Mouse (Mus musculus) neural tube, embryonic 15.5 days (tissue): ENCODE results near the gene Ppp1r13l. TPM values are rescaled to one million over a fixed set of nuclear protein-coding genes. Genes with fewer than 3 reads are reported as not detected.

Experiments
- ATAC-seq: fragments of 200-750 bp; cut with Nextera tagmentation; 2 replicates; pipeline ENCODE4 v1.8.0; 2017; ENCODE audit warnings: mild to moderate bottlenecking, moderate TSS enrichment, moderate library complexity; ENCODE audit not compliant: low FRiP score
- H3K27ac ChIP-seq: fragments of 300-500 bp; sonication (generic); replicated peaks from 2 replicates; pipeline ENCODE4 v1.5.1; 2015; ENCODE audit warnings: mild to moderate bottlenecking, inconsistent platforms
- H3K27me3 ChIP-seq: fragments of 300-500 bp; sonication (generic); replicated peaks from 2 replicates; pipeline ENCODE4 v1.6.1; 2015; ENCODE audit warnings: inconsistent platforms
- H3K36me3 ChIP-seq: fragments of 300-500 bp; sonication (generic); 2 replicates; pipeline ENCODE4 v1.6.1; 2015; ENCODE audit warnings: inconsistent platforms
- H3K4me1 ChIP-seq: fragments of 300-500 bp; sonication (generic); 2 replicates; pipeline ENCODE4 v1.6.1; 2015; ENCODE audit warnings: inconsistent platforms
- H3K4me2 ChIP-seq: fragments of 300-500 bp; sonication (generic); 2 replicates; pipeline ENCODE4 v1.6.1; 2015; ENCODE audit warnings: inconsistent platforms, mild to moderate bottlenecking, moderate library complexity
- H3K4me3 ChIP-seq: fragments of 300-500 bp; sonication (generic); replicated peaks from 2 replicates; pipeline ENCODE4 v1.5.1; 2015; ENCODE audit warnings: mild to moderate bottlenecking, inconsistent platforms
- H3K9ac ChIP-seq: fragments of 300-500 bp; sonication (generic); replicated peaks from 2 replicates; pipeline ENCODE4 v1.6.1; 2015; ENCODE audit warnings: mild to moderate bottlenecking, inconsistent platforms
- H3K9me3 ChIP-seq: fragments of 300-500 bp; sonication (generic); replicated peaks from 2 replicates; pipeline ENCODE4 v1.6.1; 2016; ENCODE audit warnings: inconsistent platforms
- WGBS: fragments of 180-500 bp; shearing (Covaris S2); methylation state at CpG from one replicate; pipeline ENCODE4 v1.1.7; 2015; ENCODE audit warnings: mixed read lengths; 5-methylcytosine and 5-hydroxymethylcytosine counted together
- microRNA counts: library from miRNA; unstranded; fragments of <30 nt; microRNA quantifications from one replicate; lab custom pipeline; 2016
- microRNA-seq: library from miRNA; unstranded; fragments of <30 nt; microRNA quantifications from one replicate; pipeline ENCODE4, GENCODE M21; 2017
- polyA plus RNA-seq: library from polyadenylated mRNA; unstranded; fragments of >200 nt; fragmentation: Nextera tagmentation; extraction: Ambion mirVana; gene quantifications from 2 replicates; pipeline ENCODE4 v1.2.1, GENCODE M21; 2015

Gene Ppp1r13l
- polyA plus RNA-seq, 1 experiment from 2014 or later, result 1.9 TPM

DNA sequence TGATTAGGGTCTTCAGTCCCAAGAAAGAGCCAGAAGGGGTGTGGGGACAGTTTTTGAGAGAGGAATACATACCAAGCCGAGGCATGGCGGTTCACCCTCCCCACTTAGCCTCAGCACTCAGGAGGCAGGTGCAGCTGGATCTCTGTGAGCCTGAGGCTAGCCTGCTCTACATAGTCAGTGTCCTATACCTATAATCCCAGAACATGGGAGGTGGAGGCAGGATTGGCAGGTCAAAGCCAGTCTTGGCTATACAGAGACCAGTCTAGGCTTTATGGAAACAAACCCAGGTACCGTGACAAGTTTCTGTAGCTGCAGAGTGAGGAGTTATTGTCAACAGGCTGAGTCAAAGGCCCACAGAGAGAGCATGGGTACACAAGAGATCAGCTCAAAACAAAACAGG is 63.5 kb downstream of the Ppp1r13l start:
- Histone ChIP-seq H3K27me3 (peaks cover 41% of the 10 kb centered on the region), H3K9ac (no peak overlapping the region), H3K4me3 (no peak overlapping the region), H3K4me1 (peaks cover 15% of the 10 kb centered on the region), H3K9me3 (no peaks in the 10 kb centered on the region), H3K4me2 (no peak overlapping the region), H3K27ac (no peak overlapping the region), H3K36me3 (peaks cover 39% of the 10 kb centered on the region)
- 91% methylated on average over 3 of the region's 3 CpGs for WGBS
- no peak for ATAC-seq

- H3K4me3 ChIP-seq, result no peak overlapping the region
- H3K9me3 ChIP-seq, result no peaks in the 10 kb centered on the region
- peaks cover 15% of the 10 kb centered on the region for H3K4me1 ChIP-seq
- no peak overlapping the region for H3K4me2 ChIP-seq
- ATAC-seq, result no peak
- H3K36me3 ChIP-seq, result peaks cover 48% of the 10 kb centered on the region
- peaks cover 32% of the 10 kb centered on the region for H3K27me3 ChIP-seq
- 66% methylated on average over 4 of the region's 4 CpGs for WGBS
- no peak overlapping the region for H3K27ac ChIP-seq
- H3K9ac ChIP-seq, result no peak overlapping the region
These were observed 64.5 kb downstream of the Ppp1r13l start for GRCm38 (mm10) chr7:19424051-19424450.

DNA sequence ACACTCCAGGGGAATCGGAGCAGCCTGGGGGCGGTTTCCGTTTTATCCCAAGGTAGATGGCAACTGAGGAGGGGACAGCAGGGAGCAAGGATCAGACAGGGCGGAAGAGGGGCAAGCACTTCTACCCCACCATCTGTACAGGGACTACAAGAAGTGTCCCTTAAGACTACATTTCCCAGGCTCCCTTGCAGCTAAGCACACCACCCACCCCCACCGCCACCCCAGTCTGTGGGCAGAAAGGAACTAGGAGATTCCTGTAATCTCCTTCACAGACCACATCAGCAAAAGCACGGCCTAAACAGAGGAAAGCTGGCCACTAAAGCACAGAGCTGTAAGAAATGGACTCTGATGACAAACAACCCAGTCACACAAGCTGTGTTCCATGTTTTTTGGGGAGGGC is 66.8 kb downstream of the Ppp1r13l start:
- Histone ChIP-seq H3K27me3 (peaks cover 13% of the 10 kb centered on the region; the same call in 1 of the 2 replicates), H3K4me1 (peaks cover 3% of the 10 kb centered on the region; the same call in 1 of the 2 replicates), H3K4me2 (no peak overlapping the region), H3K9me3 (no peaks in the 10 kb centered on the region), H3K27ac (no peak overlapping the region), H3K4me3 (no peak overlapping the region), H3K9ac (no peak overlapping the region), H3K36me3 (peaks cover 71% of the 10 kb centered on the region)
- ATAC-seq, result no peak
- WGBS, result 68% methylated on average over 6 of the region's 6 CpGs

DNA sequence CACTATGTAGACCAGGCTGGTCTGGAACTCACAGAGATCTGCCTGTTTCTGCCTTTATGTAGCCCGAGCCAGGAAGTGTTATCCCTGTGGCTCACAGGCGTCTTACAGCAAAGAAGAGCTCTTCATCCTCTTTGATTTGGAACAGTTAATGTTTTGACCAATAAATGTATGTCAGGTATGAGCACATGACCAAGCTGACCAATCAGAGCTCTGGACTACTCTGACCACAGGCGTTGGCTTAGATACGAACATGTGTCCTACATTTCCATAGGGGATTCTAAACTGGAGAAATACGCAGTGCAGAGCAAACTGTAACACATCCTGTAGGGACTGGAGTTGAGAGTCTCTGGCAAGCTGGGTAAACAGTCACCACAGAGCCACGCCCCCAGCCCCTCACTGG is 67.3 kb downstream of the Ppp1r13l start:
- H3K36me3 ChIP-seq, result peaks cover 77% of the 10 kb centered on the region

More for the DNA sequence above, 67.3 kb downstream of the Ppp1r13l start:
- Histone ChIP-seq H3K27ac (no peak overlapping the region), H3K4me1 (no peaks in the 10 kb centered on the region), H3K9ac (no peak overlapping the region), H3K27me3 (peaks cover 9% of the 10 kb centered on the region; the same call in 1 of the 2 replicates), H3K9me3 (no peaks in the 10 kb centered on the region), H3K4me2 (no peak overlapping the region), H3K4me3 (no peak overlapping the region)
- WGBS, result 85% methylated on average over 6 of the region's 6 CpGs
- no peak for ATAC-seq

MicroRNA genes within 50 kb of the gene (microRNA counts, 519-probe panel; counts per million panel counts)
- microRNA mmu-miR-343 (lab: Ali Mortazavi, UCI), result not detected

Small RNA genes lying within 50 kb of the gene (microRNA-seq; reads per million reads assigned to microRNA genes)
- not detected for gene Mir343

Other genes with a start within 250 kb of the Ppp1r13l start
- 7.5 and 8.2 TPM in 2 replicates for gene Gm4969, start 241.4 kb upstream of the Ppp1r13l start, polyA plus RNA-seq
- gene Fbxo46, start 239.9 kb upstream of the Ppp1r13l start, polyA plus RNA-seq, result 15.5 and 17.0 TPM in 2 replicates
- gene Qpctl, start 210.5 kb upstream of the Ppp1r13l start, polyA plus RNA-seq, result 21.7 and 24.5 TPM in 2 replicates
- gene Snrpd2, start 210.0 kb upstream of the Ppp1r13l start, polyA plus RNA-seq, result 122 and 124 TPM in 2 replicates
- 1.2 and 2.1 TPM in 2 replicates for gene Gipr, start 193.6 kb upstream of the Ppp1r13l start, polyA plus RNA-seq
- 11.6 and 13.3 TPM in 2 replicates for gene Eml2, start 183.3 kb upstream of the Ppp1r13l start, polyA plus RNA-seq
- 3.1 and 3.3 TPM in 2 replicates for gene Gpr4, start 147.2 kb upstream of the Ppp1r13l start, polyA plus RNA-seq
- 37.8 and 37.9 TPM in 2 replicates for gene Opa3, start 131.4 kb upstream of the Ppp1r13l start, polyA plus RNA-seq
- gene Vasp, start 87.9 kb upstream of the Ppp1r13l start, polyA plus RNA-seq, result 40.9 and 55.5 TPM in 2 replicates
- gene Ppm1n, start 79.7 kb upstream of the Ppp1r13l start, polyA plus RNA-seq, result 1.3 TPM in 2 replicates
- 105 and 121 TPM in 2 replicates for gene Rtn2, start 77.1 kb upstream of the Ppp1r13l start, polyA plus RNA-seq
- 0.09 and 0.18 TPM in 2 replicates for gene Fosb, start 49.7 kb upstream of the Ppp1r13l start, polyA plus RNA-seq
- gene Ercc1, start 15.0 kb upstream of the Ppp1r13l start, polyA plus RNA-seq, result 78.5 and 93.5 TPM in 2 replicates
- gene Cd3eap, start 266 bp upstream of the Ppp1r13l start, polyA plus RNA-seq, result 22.2 and 23.0 TPM in 2 replicates
- gene Ercc2, start 22.3 kb downstream of the Ppp1r13l start, polyA plus RNA-seq, result 21.6 and 22.2 TPM in 2 replicates
- 1.2 and 4.0 TPM in 2 replicates for gene Klc3, start 44.4 kb downstream of the Ppp1r13l start, polyA plus RNA-seq
- 16.6 and 38.6 TPM in 2 replicates for gene Ckm, start 45.0 kb downstream of the Ppp1r13l start, polyA plus RNA-seq
- 15.4 and 16.5 TPM in 2 replicates for gene Mark4, start 99.1 kb downstream of the Ppp1r13l start, polyA plus RNA-seq
- gene Exoc3l2, start 103.6 kb downstream of the Ppp1r13l start, polyA plus RNA-seq, result 1.5 and 1.8 TPM in 2 replicates
- 3.9 and 5.0 TPM in 2 replicates for gene Bloc1s3, start 148.6 kb downstream of the Ppp1r13l start, polyA plus RNA-seq
- 39.2 and 58.6 TPM in 2 replicates for gene Trappc6a, start 148.6 kb downstream of the Ppp1r13l start, polyA plus RNA-seq
- 1.2 and 1.5 TPM in 2 replicates for gene Nkpd1, start 158.1 kb downstream of the Ppp1r13l start, polyA plus RNA-seq
- 41.0 and 42.3 TPM in 2 replicates for gene Ppp1r37, start 203.3 kb downstream of the Ppp1r13l start, polyA plus RNA-seq
- gene Zfp296, start 217.5 kb downstream of the Ppp1r13l start, polyA plus RNA-seq, result 0.23 and 0.61 TPM in 2 replicates
- 145 and 154 TPM in 2 replicates for gene Gemin7, start 217.8 kb downstream of the Ppp1r13l start, polyA plus RNA-seq
- gene Clasrp, start 244.7 kb downstream of the Ppp1r13l start, polyA plus RNA-seq, result 51.0 and 61.5 TPM in 2 replicates